Mouse (Mus musculus) right cerebral cortex, adult 2 months (tissue): ENCODE data around the gene Ptma.

Source experiments
- DNase-seq, 2 experiments: peaks; one replicate each; pipeline ENCODE4 v3.0.0; 2021 to 2022; ENCODE audit warnings: low spot score in 2 of 2

Ptma gene

GRCm38 (mm10) chr1:86515715-86516410, 10.7 kb upstream of the Ptma start:
- no peak for DNase-seq

GRCm38 (mm10) chr1:86517076-86517475, 9.4 kb upstream of the Ptma start:
- no peak for DNase-seq

DNA sequence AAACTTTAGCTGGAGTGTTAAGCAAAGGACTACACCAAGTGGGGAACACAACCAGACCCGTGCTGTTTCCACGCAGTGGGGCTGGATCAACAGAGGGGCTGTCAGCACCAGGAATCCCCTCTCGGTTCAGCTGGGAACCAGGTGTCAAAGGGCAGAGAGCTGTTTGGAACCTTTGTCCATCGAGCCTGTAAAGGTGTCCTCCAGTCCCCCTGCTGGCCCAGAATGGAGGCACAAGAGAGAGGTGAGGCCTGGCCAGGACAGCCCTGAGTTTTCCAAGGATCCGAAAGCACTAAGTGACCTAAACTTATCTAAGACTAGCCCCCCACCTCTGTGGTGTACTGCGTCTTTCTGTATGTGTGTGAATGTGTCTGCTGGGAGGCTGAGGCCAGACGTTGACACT, 6.2 kb upstream of the Ptma start:
- DNase-seq = no peak

GRCm38 (mm10) chr1:86522286-86522871, 4.1 kb upstream of the Ptma start:
- no peak for DNase-seq

DNA sequence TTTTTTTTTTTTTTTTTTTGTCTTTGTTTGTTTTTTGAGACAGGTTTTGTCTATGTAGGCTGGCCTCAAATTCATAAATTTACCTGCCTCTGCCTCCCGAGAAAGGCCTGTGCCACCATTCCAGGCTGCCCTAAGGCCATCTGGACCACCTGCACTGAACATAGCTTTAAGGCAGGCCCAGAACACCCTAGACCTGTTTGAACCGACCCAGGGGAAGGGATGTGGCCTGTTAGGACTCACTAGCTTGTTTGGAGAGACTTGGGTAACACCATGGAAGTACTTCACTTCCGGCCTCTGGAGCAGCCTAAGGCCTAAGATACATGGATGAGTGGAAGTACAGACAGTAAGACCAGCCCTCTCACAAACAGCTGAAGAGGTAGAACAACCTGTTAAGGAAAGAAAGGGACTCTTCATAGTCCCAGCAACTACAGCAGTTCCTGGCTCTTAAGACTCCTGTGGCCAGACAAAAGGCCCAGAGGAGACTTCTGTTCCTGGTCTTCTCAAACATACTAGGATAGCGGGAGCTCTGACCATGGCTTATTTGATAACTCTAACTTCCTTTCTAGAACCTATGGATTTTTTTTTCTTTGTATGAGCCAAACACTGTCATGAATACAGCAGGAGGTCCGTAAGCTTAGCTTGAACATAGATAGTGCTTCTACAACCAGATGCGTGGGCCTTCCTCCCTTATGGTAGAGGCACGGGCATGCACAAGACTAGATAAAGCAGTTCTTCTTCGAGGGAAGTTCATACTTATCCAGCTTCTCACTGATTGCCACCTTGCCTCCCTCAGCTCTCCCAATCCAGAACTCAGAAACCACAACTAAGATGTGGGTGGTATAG, 2.5 kb upstream of the Ptma start:
- DNase-seq = peak in 1 of 2 experiments; percentile 17

- DNase-seq = peak; percentile 99 to 100
These were observed 1.7 kb upstream of the Ptma start for GRCm38 (mm10) chr1:86524619-86525498.

DNA sequence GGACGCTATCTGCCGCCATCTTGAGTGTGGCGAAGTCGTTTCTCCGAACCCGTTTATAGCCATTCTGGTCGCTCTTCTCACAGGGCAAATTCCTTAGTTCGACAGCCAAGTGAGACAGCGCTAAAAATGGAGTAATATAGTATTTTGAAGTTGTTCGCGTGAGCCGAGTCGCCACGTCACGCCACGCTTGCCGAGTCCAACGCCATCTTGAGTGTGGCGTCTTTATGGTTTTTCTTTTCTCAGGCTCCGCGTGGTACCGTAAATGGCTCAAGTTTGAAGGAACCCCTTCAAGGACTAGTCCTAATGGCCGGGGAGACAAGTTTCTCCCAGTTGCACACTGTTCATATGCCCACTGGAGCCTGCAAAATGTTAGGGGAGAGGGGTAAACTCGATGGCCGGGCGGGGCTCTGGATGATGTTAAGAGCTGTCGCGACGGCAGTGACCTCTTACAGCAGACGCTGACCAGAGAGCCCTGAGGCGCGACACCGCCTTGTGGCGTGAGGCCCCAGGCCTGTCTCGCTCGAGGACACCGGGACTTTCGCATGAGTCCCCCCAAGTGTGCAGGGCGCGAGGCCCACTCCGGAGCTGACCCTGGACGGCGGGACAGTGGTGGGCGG, 919 bp upstream of the Ptma start:
- DNase-seq = peak in 1 of 2 experiments; percentile 79

DNA sequence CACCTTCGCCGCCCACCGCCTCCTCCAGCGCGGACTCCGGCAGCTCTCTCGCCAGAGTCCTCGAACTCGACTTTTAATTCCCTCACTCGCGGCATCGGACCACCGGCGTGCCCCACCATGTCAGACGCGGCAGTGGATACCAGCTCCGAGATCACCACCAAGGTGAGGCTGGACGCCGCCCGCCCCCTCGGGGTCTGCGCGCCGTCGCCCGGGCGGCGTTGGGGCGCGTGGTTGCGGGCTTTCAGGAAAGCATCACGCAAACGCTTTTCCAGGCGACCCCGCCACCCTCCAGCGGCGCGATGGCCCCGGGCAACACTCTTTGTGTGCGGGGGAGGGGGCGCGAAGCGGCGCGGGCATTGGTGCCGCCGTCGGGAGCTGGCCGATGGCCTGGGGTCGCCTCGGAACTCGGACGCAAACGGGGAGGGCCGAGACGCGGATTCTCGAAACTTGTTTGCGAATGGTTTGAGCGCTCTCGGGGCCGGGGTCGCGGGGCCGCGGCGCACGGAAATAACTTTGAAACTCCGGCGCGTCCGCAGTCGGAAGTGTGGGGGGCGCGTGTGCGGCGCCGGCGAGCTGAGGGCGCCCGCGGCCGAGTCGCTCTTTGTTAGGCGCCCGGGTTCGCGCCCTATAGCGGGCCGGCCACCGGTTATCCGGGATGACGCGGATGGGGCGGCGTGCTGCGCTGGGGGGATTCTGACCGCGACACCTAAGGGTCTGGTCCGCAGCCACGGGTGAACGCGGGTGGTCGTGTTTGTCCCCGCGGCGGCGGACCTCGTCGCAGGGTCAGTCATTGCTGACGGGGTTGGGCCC, 468 bp downstream of the Ptma start:
- peak in 1 of 2 experiments; percentile 38 for DNase-seq

DNA sequence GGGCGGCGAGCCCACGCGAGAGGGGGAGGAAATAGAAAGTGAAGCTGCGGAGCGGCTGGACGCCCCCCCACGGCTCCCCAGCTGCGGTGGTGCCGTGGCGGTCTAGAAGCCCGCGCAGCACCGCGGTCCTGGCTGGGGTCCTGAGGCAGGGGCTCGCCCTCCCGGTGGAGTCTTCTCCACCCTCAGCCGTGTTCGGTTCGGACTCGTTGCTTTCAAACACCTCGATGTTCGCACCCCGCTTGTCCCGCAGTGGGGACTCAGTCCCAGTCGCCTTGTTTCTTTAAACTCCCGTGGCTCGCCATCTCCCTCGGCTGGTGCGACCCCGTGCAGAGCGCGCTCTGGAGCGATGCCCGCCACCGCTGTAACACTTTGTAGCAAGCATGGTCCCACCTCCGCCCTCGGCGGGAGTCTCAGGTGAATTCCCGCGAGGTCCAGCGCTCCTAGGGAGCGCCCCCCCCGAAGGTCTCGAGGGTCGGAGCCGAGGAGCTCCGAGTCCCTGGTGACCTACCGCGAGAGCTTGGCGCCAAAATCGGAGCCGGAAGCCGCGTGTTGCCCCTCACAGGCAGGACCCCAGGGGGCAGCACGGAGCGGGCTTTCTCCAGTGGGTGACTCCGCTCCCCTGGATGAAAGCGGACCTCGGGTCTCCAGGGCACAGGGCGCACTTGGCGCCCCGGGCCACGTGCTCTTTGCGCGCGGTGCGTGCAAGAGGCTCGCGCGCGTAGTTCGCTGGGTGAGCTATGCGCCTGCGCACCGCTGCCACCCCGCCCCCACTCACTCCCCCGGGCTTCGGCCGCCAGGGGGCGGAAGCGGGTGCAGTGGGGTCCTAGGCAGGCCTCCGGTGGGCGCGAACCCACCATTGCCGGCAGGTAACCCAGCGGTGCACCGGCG, 1.3 kb downstream of the Ptma start:
- peak; percentile 90 to 93 for DNase-seq

DNA sequence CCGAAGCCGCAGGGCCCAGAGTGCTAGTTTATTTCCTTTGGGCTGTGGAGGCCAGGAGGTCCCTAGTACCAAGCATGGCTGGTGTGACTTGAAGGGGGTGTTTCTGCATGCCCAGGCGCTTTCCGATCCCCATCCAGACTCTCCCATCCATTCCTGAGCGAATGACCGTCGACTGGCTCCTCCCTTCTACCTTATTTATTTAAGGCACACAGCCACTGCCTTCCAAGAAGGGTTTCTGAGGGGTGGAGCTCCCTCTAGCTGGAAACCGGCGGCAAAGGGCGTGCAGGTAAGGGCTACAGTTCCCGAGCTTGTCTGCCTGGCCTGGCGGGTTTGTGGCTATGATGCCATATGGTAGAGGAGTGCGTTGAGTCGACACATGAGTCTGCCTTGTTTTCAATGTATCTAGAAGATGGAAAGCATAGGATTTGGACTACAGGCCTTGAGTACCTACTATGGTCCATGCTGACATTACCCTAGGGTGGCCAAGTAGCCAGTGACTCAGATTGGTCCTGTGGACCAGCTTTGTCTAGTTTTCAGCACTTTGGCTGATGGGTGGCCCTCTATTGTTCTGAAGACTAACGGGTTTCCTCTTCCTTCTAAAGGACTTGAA, 2.1 kb downstream of the Ptma start:
- DNase-seq = peak; percentile 54 to 62

DNA sequence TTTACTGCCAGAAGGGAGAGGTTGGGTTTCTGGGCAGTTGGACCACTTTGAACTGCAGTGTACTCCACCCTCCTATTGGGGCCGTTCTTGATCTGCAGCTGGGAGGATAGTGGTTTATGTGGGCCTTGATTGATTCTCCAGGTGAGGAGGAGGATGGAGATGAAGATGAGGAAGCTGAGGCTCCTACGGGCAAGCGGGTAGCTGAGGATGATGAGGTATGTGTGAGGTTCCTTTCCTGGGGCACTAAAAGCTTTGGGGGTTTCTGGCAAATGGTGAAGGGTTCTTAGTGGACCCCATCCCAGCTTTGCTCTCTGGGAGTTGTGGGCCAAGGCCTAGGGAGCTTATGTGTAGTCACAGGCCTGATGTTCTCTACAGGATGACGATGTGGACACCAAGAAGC, 3.1 kb downstream of the Ptma start:
- DNase-seq = no peak

DNA sequence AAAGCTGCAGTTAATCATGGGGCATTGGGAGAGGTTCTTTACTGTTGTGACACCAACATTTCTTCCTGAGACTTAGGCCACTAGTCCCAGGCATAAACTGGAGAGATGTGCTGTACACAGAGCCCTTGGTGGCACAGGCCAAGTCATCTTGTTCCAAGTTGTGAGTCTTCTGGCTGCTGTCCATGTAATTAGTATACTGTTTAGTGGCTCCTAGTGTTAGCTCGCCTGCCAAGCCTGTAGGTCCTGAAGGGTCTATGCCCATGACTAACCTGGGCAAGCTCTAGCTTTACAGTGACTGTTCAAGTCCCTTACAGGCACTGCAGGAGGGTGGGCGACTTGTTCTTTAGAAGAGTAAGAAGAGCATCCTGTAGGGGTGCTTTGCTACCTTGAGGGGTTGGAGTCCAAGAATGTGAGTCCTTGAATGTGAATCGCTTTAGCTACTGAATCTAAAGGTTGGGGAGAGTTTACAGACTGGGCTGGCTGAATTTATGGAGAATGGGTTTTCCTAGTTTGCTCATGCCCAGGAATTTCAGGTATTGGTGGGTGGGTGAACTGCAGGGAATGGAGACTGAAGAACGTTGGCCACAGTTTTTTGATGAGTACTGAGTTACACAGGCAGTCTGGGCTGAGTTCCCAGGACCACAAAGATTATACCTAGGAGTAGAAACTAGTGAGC, 4.5 kb downstream of the Ptma start:
- no peak for DNase-seq

GRCm38 (mm10) chr1:86531547-86532321, 5.2 kb downstream of the Ptma start:
- no peak for DNase-seq

DNA sequence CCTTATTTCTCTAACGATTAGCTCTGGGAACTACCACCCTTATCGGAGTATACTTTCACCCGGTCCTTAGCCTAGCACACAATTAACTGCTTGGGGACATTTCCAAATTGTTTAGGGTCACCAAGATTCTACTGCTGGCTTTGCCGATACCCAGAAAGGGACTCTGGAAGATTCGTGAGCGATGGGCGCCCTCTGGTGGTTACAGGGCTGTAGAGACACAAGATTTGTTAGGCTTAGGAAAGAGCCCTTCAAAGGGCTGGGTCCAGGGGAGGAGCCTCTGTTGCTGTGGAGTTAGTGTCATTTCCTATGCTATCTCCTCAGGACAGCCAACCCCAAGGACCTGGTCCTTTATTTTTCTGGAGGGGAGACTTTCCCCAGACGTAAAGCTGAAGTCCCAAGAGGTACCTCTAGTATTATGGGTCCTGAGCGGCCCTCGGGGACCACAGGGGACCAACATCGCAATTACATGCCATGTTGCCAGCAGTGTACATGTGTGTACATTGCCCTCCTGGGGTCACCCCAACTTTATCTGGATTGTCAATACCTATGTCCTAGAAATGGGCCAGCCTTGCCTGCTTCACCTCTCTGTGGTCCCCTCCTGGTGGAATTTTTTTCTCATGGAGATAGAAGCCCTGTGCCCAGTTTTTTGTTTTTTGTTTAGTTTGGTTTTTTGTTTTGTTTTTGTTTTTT, 6.0 kb downstream of the Ptma start:
- peak; percentile 97 to 98 for DNase-seq

DNA sequence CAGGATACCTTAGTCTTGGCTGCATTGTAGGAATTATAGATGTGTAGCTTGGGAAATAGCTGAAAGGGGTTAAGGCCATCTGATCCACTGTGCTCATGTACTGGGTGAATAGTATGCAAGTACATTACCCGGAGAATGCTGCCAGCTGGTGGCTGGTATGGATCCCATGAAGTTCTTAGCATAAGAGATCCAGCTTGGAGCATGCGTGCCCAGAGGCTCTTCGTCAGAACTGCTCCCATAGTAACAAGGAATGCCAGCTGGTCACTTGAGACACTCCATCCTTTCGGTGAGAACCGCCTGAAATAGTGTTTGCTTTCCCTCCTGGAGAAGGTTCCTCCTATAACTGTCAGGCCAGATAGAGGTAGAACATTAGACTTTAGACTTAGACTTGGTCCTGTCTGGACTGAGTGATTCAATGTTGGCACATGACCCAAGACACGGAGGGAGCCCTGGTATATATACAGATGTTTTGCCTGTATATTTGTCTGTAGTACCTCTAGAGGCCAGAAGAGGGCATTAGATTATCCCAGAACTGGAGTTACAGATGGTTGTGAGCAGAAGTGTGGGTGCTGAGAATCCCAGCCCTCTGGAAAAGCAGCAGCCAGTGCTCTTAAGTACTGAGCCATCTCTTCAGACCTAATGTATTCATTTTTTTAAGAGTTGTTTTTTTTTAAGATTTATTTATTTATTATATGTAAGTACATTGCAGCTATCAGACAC, 7.0 kb downstream of the Ptma start:
- peak; percentile 64 to 68 for DNase-seq

DNA sequence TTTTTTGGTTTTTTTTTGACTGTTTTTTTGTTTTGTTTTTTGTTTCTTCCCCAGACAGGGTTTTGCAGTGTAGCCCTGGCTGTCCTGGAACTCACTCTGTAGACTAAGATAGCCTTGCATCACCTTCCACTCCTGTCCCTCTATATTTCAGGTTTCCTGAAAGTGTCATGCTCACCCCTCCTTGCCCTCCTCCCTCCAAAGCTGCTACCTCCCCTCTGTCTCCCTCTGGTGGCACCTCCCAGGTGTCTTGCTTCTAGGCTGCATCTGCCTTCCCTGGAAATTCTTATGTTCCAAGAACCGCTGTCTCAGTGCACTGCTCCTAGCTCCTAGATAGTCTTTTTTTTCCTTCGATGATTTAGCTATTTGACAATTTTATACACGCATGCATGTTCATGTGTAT, 11.9 kb downstream of the Ptma start:
- DNase-seq = no peak
